Mouse (Mus musculus) small intestine, adult 2 months (tissue): ENCODE data around the gene Pmm2.

ENCODE experiments used
- CTCF ChIP-seq: fragments of 200-500 bp; IDR thresholded peaks from 2 replicates; pipeline ENCODE4 v1.5.1; 2012; ENCODE audit warnings: low read depth, mild to moderate bottlenecking, control low read depth, inconsistent platforms, low read length, moderate library complexity, mixed read lengths; ENCODE audit not compliant: insufficient replicate concordance, insufficient read length; ENCODE audit errors: extremely low read depth
- POLR2A ChIP-seq: fragments of 200-500 bp; IDR thresholded peaks from 2 replicates; pipeline ENCODE4 v1.6.1; 2012; ENCODE audit warnings: low read depth, mild to moderate bottlenecking, control low read depth, inconsistent platforms, low read length, moderate library complexity

DNA sequence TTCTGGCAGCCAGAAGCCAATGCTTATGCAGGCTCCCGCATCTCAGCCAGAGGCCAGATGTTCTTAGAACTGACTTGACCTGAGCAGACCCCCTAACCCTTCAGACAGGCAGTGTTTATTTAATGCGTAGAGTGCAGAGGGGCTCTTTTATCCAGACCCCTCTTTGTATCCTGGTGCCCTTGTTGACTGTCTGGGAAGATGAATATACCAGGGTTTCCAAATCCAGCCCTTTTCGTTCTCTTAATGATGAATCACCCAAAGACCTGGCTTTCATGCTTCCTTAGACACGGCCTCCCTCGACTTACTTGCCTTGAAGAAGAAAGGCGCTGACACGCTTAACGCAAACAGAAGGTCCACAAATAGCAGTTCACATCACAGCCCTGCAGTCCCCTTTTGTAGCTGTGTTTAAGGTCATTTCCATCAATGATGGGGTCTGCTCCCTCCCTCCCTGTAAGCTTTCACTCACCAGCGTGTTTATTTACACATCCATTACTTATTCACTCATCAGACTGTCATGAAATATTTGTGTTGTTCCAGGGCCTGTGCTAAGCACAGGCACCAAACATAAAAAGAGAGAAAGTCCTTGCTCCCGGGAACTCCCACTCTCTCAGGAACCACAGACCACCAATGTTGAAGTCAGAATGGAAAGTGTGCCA, 17.7 kb upstream of the Pmm2 start:
- TF ChIP-seq CTCF (no peak), POLR2A (no peak)
